In the genomic region with DNA sequence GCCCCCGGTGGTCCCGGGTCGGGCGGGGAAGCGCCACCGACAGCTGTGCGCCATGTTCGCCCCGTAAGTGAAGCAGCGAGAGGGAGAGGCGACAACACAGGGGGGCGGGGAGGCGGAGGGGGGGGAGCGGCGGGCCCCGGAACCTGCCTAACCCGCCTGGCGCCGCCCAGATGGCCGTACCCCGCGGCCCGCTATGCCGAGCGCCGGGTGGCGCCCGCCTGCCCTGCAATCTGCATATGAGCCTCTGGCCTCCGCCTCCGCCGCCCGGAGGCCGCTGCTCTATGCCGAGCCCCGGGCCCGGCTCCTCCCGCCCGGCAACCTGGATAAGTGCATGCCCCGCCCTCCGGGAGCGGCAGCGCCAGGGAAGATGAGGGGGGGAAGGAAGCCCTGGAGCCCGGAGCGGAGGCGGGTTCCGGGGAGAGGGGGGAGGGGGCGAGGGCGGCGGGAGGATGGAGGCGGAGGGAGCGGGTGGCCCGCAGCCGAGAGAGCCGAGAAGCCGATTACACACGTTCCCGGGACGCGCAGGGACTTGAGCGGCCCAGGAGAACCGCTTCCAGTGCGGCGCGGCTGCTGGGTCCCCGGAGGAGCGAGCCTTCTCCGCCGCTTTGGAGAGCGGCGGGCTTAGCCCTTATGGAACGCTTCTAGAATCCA, we compare ENCODE assay signal across 8 mouse cellular contexts. TPM values are rescaled to one million over a fixed set of nuclear protein-coding genes. Genes with fewer than 3 reads are reported as not detected.
A peak's percentile ranks its signal among the peaks of the same experiment; 100 is the strongest.
DNase-seq lines count a peak whose midpoint lies in the region; ATAC-seq lines count a peak whose summit lies in the region.

A gene (minus strand): TSS at position 76 of the 651 bp plus-strand sequence.

- ATAC-seq in frontal cortex, adult (ENCODE audit: low TSS enrichment) = peak; percentile 32

- WGBS in hindbrain, embryonic 10.5 days = 0% methylated on average over 66 of the region's 71 CpGs

- H3K4me1 ChIP-seq in hindbrain, embryonic 10.5 days (replicated peaks) = peaks cover 54% of the 10 kb centered on the region

- peaks cover 13% of the 10 kb centered on the region for H3K36me3 ChIP-seq in hindbrain, embryonic 10.5 days

- H3K27me3 ChIP-seq in hindbrain, embryonic 10.5 days (ENCODE audit: insufficient read depth, poor library complexity, severe bottlenecking) = no peaks in the 10 kb centered on the region

- H3K27ac ChIP-seq in hindbrain, embryonic 10.5 days = peak within 1 kb of the TSS; percentile 99

- H3K9me3 ChIP-seq in hindbrain, embryonic 10.5 days = no peaks in the 10 kb centered on the region

- DNase-seq in MN1 (ENCODE audit: low spot score) = peak; percentile 97
- peak; percentile 98 for DNase-seq in cerebellum, adult 9-10 months
- DNase-seq in hindbrain, embryonic 10.5 days (ENCODE audit: low spot score) = peak; percentile 98
- DNase-seq in layer of hippocampus, postnatal 10 days (ENCODE audit: low spot score in 2 of 2) = peak; percentile 100
- peak; percentile 98 for DNase-seq in lung, postnatal 10 days
- peak; percentile 99 for DNase-seq in ovary, postnatal 36 days (ENCODE audit: low spot score)
- peak; percentile 99 for DNase-seq in thymus, postnatal 25 days

- H3K4me3 ChIP-seq in hindbrain, embryonic 10.5 days = peak within 1 kb of the TSS; percentile 100

RNA-seq across cellular contexts. Expression of the gene that starts here (rescaled TPM):
- polyA plus RNA-seq in hindbrain, embryonic 10.5 days (2016; fragmentation: Nextera tagmentation; extraction: Ambion mirVana) = 11.8 and 18.2 TPM in 2 replicates
- total RNA-seq in layer of hippocampus, postnatal 10 days (2021) = 10 to 100 TPM; 50.5 to 54.6 TPM

Comparison
In these comparisons a context has a peak if more than half of its experiments do, and no peak if none do; other contexts are left out.
1. Peak in every context shown above with its lines: DNase-seq, ATAC-seq, H3K4me3 ChIP-seq and H3K27ac ChIP-seq.